ENCODE assay signal across 11 mouse cellular contexts in the genomic region with DNA sequence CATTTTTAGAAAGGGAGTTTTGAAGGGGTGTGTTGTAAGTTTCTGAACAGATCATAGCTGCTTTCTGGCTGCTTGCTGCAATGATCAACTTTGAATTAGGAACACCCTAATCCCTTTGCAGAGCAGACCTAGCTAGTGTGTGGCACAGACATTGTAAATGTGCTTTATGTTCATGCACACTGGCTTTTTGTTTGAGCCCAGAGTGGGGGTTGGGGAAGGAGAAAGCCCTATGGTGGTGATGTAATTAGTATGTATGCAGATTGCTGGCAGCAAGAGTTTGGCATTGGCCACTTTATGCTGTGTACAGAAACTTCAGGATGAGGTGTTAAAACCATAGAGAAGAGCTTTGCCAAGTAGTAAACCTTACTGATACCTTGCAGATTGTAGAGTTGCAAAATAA. TPM values are rescaled to one million over a fixed set of nuclear protein-coding genes. Genes with fewer than 3 reads are reported as not detected.
DNase-seq lines count a peak whose midpoint lies in the region; ATAC-seq and TF ChIP-seq lines count a peak whose summit lies in the region.
"Had no signal": no experiment of that assay in that cellular context is flagged by ENCODE, and none has a peak within 500 bp of the region (broad histone marks: within the 10 kb centered on the region; RNA-seq: fewer than 3 reads in every experiment).

No protein-coding gene starts in this region.

- H3K27me3 ChIP-seq in hindbrain, embryonic 12.5 days = peaks cover 9% of the 10 kb centered on the region; the same call in 1 of the 2 replicates
- H3K27me3 ChIP-seq in midbrain, embryonic 13.5 days = peaks cover 6% of the 10 kb centered on the region; the same call in 1 of the 2 replicates
- H3K27me3 ChIP-seq in intestine, postnatal 0 days (replicated peaks; ENCODE audit: control insufficient read depth, insufficient read depth, low read length) = no peaks in the 10 kb centered on the region

- H3K4me3 ChIP-seq in hindbrain, embryonic 12.5 days = no peak overlapping the region
- H3K4me3 ChIP-seq in midbrain, embryonic 13.5 days (replicated peaks) = no peak overlapping the region
- H3K4me3 ChIP-seq in intestine, postnatal 0 days (ENCODE audit: low read depth, low read length) = no peak overlapping the region

- H3K4me1 ChIP-seq in hindbrain, embryonic 12.5 days = peaks cover 25% of the 10 kb centered on the region
- peaks cover 52% of the 10 kb centered on the region for H3K4me1 ChIP-seq in midbrain, embryonic 13.5 days (replicated peaks)
- H3K4me1 ChIP-seq in intestine, postnatal 0 days (replicated peaks; ENCODE audit: control insufficient read depth, insufficient read depth, low read length) = 0 out of 2 replicates have a peak, but pooled peaks cover 2% of the 10 kb centered on the region

- H3K4me2 ChIP-seq in hindbrain, embryonic 12.5 days (replicated peaks) = peak overlapping the region; percentile 72
- peak overlapping the region; percentile 68 for H3K4me2 ChIP-seq in midbrain, embryonic 13.5 days (replicated peaks)
- H3K4me2 ChIP-seq in intestine, postnatal 0 days (replicated peaks; ENCODE audit: low read depth) = no peak overlapping the region

- no peak for ATAC-seq in cerebellum, adult (ENCODE audit: insufficient number of reproducible peaks, low FRiP score, low TSS enrichment)
- ATAC-seq in hindbrain, embryonic 12.5 days (ENCODE audit: low FRiP score) = no peak; the same call in 1 of the 2 replicates
- no peak for ATAC-seq in midbrain, embryonic 13.5 days
- ATAC-seq in intestine, postnatal 0 days = no peak

- DNase-seq in cerebellum, adult 18-20 months = peak; percentile 15 to 32
- DNase-seq in embryo, embryonic 10.5 days (ENCODE audit: low spot score) = peak; percentile 47
- DNase-seq in kidney, postnatal 4 days = no peak
- no peak for DNase-seq in frontal cortex, postnatal 14 days (ENCODE audit: low spot score in 2 of 2)
- DNase-seq: adrenal gland, adult 8-10 months; kidney, adult 11 months; lung, postnatal 10 days had no signal

- 0 out of 2 replicates have a peak overlapping the region, but pooled peaks have one; percentile 67 for H3K27ac ChIP-seq in hindbrain, embryonic 12.5 days
- 0 out of 2 replicates have a peak overlapping the region, but pooled peaks have one; percentile 27 for H3K27ac ChIP-seq in midbrain, embryonic 13.5 days
- H3K27ac ChIP-seq in intestine, postnatal 0 days (ENCODE audit: low read depth, low read length) = no peak overlapping the region

- no peak overlapping the region for H3K9ac ChIP-seq in hindbrain, embryonic 12.5 days
- H3K9ac ChIP-seq in midbrain, embryonic 13.5 days (replicated peaks) = no peak overlapping the region; the same call in 1 of the 2 replicates
- no peak overlapping the region for H3K9ac ChIP-seq in intestine, postnatal 0 days (ENCODE audit: low read depth, low read length)

- no peaks in the 10 kb centered on the region for H3K36me3 ChIP-seq in hindbrain, embryonic 12.5 days
- no peaks in the 10 kb centered on the region for H3K36me3 ChIP-seq in midbrain, embryonic 13.5 days
- H3K36me3 ChIP-seq in intestine, postnatal 0 days (ENCODE audit: control insufficient read depth, insufficient read depth) = no peaks in the 10 kb centered on the region

- no peaks in the 10 kb centered on the region for H3K9me3 ChIP-seq in hindbrain, embryonic 12.5 days (replicated peaks)
- no peaks in the 10 kb centered on the region for H3K9me3 ChIP-seq in midbrain, embryonic 13.5 days
- no peaks in the 10 kb centered on the region for H3K9me3 ChIP-seq in intestine, postnatal 0 days (ENCODE audit: control insufficient read depth)

- TF ChIP-seq CTCF in intestine, postnatal 0 days (IDR thresholded peaks at IDR 0.05; ENCODE audit: low read depth) = no peak

RNA-seq across cellular contexts. Expression of gene Rnf130, which starts 3.3 kb away (rescaled TPM):
- 84.2 and 84.3 TPM in 2 replicates for polyA plus RNA-seq in hindbrain, embryonic 12.5 days (2016; fragmentation: Nextera tagmentation; extraction: Ambion mirVana)
- 57.9 and 59.0 TPM in 2 replicates for polyA plus RNA-seq in midbrain, embryonic 13.5 days (2015; fragmentation: Nextera tagmentation; extraction: Ambion mirVana)
- 46.5 and 52.2 TPM in 2 replicates for polyA plus RNA-seq in intestine, postnatal 0 days (2015; fragmentation: Nextera tagmentation; extraction: Ambion mirVana)

Comparison
In these comparisons a context has a peak if more than half of its experiments do, and no peak if none do; other contexts are left out.
1. DNase-seq: peak in cerebellum, adult 18-20 months (2 of 2) and embryo, embryonic 10.5 days (single experiment); none in kidney, postnatal 4 days (0 of 2) and frontal cortex, postnatal 14 days (0 of 2).